Mouse (Mus musculus) heart, postnatal 25 days (tissue): ENCODE measurements at regions not wholly inside any gene's neighbourhood (a gene's known extent, or its start where the extent isn't known, plus 50 kb on each side); places are given as distances from the start of the nearest gene placed in this dataset.

Experiments
- DNase-seq: peaks from one replicate; pipeline ENCODE4 v3.0.0; 2022; ENCODE audit warnings: low spot score
- intact Hi-C: fragments of 180-260 bp; cut with DNase I; formaldehyde crosslinking; loops from one replicate; pipeline ENCODE4 v1.15.1; 2025

- DNase-seq = no peak
- intact Hi-C loops = no loop called here
Observed at GRCm38 (mm10) chr19:24622776-24623175, 51.0 kb upstream of the Tmem252 start.

GRCm38 (mm10) chr19:24622309-24622708 lies 51.5 kb upstream of the Tmem252 start:
- no peak for DNase-seq
- intact Hi-C loops = no loop called here

- no peak for DNase-seq
- intact Hi-C loops = loop anchor here (1.0 kb wide), 1 partner anchor 250 kb away; no protein-coding TSS in a partner anchor
Observed at GRCm38 (mm10) chr19:24621610-24622220, 52.1 kb upstream of the Tmem252 start.

DNA sequence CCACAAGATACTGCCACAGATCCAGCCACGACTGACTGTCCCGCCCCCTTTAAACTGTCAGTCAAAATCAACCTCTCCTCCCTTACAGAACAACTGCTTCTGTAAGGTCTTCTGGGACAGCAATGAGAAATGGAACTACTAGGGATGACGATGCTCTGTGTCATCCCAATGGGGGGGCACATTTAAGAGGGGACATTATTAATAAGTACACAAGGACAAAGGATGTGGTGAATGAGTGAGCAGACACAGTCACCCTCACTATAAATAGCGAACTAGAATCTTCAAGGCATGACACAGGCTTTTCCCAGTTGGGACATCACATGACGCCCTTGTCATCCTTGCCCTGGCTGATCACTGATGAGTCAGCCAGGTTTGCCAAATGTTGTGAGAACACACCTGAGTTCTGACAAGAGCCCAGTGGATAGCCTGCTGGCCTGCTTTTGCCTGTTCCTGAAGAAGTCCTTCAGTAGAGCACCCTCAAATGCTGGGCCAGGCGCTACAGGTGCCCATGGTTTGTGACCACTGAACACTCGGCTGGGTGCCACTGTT lies 58.0 kb upstream of the Tmem252 start:
- DNase-seq = no peak
- intact Hi-C loops = loop anchor here (5.0 kb wide), 1 partner anchor 314 kb away; no protein-coding TSS in a partner anchor

- intact Hi-C loops = no loop called here
- DNase-seq = no peak
Observed at GRCm38 (mm10) chr19:24607884-24608283, 52.2 kb upstream of the Pip5k1b start.

DNA sequence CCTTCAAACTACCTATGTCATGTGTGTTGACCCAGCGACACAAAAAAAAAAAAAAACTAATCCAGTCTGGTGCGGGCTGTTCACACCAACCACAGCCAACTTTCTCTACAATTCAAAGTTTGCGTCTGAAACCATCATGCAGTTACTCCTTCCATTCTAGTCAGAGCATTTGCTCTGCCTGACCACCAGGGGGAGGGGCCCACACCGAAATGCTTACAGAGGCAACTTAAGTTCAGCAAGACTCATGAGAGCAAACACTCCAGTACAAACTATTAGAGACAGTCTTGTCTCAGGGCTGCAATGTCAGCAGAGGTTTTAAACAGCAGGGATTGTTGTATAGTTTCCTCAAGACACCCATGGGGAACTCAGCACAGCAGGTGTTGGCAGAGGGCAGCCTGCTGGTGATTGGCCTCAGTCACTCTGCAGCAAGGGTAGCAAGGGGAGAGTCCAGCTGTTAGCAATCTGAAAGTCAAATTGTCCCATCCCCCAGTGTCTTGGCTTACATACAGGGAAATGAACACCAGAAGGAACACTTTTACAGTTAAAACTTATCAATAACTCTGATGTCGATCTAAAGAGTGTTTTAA lies 50.8 kb upstream of the Pip5k1b start:
- DNase-seq = no peak

More for the DNA sequence above, 50.8 kb upstream of the Pip5k1b start:
- intact Hi-C loops = no loop called here
